Mouse (Mus musculus) liver, adult 2 months (tissue): ENCODE data around the gene Galntl6. TPM values are rescaled to one million over a fixed set of nuclear protein-coding genes. Genes with fewer than 3 reads are reported as not detected.

Experiments
- DNase-seq: peaks from one replicate; pipeline ENCODE4 v3.0.0-alpha.2; 2011; ENCODE audit warnings: low read depth, low spot score; ENCODE audit errors: extremely low read depth
- H3K27ac ChIP-seq: fragments of 200-500 bp; replicated peaks from 2 replicates; pipeline ENCODE4 v1.5.1; 2012; ENCODE audit warnings: low read depth, mild to moderate bottlenecking, control low read depth, inconsistent platforms, low read length; ENCODE audit not compliant: insufficient read depth
- H3K27me3 ChIP-seq: fragments of 200-500 bp; 2 replicates; pipeline ENCODE4 v1.6.1; 2012; ENCODE audit warnings: mild to moderate bottlenecking, moderate library complexity, low read length, inconsistent platforms; ENCODE audit not compliant: control insufficient read depth, insufficient read depth
- H3K36me3 ChIP-seq: fragments of 200-500 bp; 2 replicates; pipeline ENCODE4 v1.6.1; 2012; ENCODE audit warnings: low read length, inconsistent platforms; ENCODE audit not compliant: control insufficient read depth, insufficient read depth
- H3K4me1 ChIP-seq: fragments of 200-500 bp; 2 replicates; pipeline ENCODE4 v1.6.1; 2011; ENCODE audit warnings: low read length; ENCODE audit not compliant: control insufficient read depth, insufficient read depth
- H3K4me3 ChIP-seq: fragments of 200-500 bp; 2 replicates; pipeline ENCODE4 v1.5.1; 2011; ENCODE audit warnings: low read depth, mild to moderate bottlenecking, control low read depth, low read length, moderate library complexity; ENCODE audit not compliant: insufficient read depth
- H3K79me2 ChIP-seq: fragments of 200-500 bp; 2 replicates; pipeline ENCODE4 v1.6.1; 2012; ENCODE audit warnings: inconsistent platforms, mild to moderate bottlenecking, low read length, moderate library complexity; ENCODE audit not compliant: control insufficient read depth, insufficient read depth
- H3K9ac ChIP-seq: fragments of 200-500 bp; 2 replicates; pipeline ENCODE4 v1.6.1; 2012; ENCODE audit warnings: low read depth, mild to moderate bottlenecking, control low read depth, inconsistent platforms, low read length
- CTCF ChIP-seq: fragments of 200-500 bp; IDR thresholded peaks from 2 replicates; pipeline ENCODE4 v1.5.1; 2011; ENCODE audit warnings: low read depth, low read length, control low read depth
- POLR2A ChIP-seq: fragments of 200-500 bp; IDR thresholded peaks from 2 replicates; pipeline ENCODE4 v1.6.1; 2011; ENCODE audit warnings: low read length, control low read depth; ENCODE audit not compliant: insufficient read depth; ENCODE audit errors: extremely low read depth
- WGBS: fragments of 180-500 bp; shearing (Covaris S2); methylation state at CpG from one replicate; pipeline ENCODE4 v1.1.7; 2018; 5-methylcytosine and 5-hydroxymethylcytosine counted together
- polyA plus RNA-seq: library from polyadenylated mRNA; depleted of rRNA; stranded (reverse); fragments of >200 nt; gene quantifications from 2 replicates; pipeline ENCODE4 v1.2.3, GENCODE M21; 2012; rRNA removed
- total RNA-seq: library from RNA; depleted of rRNA; stranded (reverse); fragments of >200 nt; gene quantifications from 2 replicates; pipeline ENCODE4 v1.2.3, GENCODE M21; 2014; rRNA removed

The Galntl6 gene
- total RNA-seq (not detected in 2 replicates), polyA plus RNA-seq (not detected in 2 replicates)

- Histone ChIP-seq H3K4me1 (no peaks in the 10 kb centered on the region), H3K4me3 (no peak within 1 kb of the TSS), H3K79me2 (no peaks in the 10 kb centered on the region), H3K36me3 (no peaks in the 10 kb centered on the region), H3K9ac (no peak within 1 kb of the TSS), H3K27ac (no peak within 1 kb of the TSS), H3K27me3 (peaks cover 5% of the 10 kb centered on the region; the same call in 1 of the 2 replicates)
- DNase-seq, result no peak
- 1% methylated on average over 37 of the region's 37 CpGs for WGBS
- no peak for TF ChIP-seq CTCF
- no peak for TF ChIP-seq POLR2A
Measured at GRCm38 (mm10) chr8:58912196-58912839, at the start of gene Galntl6. Galntl6 (minus strand) TSS chr8:58912640.

GRCm38 (mm10) chr8:58957195-58957739 lies 44.8 kb upstream of the Galntl6 start:
- 82% methylated on average over 5 of the region's 5 CpGs for whole genome bisulfite sequencing
- H3K4me3 ChIP-seq, result no peak overlapping the region
- no peak for DNase-seq

GRCm38 (mm10) chr8:58943773-58944172 lies 31.3 kb upstream of the Galntl6 start:
- Histone ChIP-seq H3K79me2 (no peaks in the 10 kb centered on the region), H3K27ac (no peak overlapping the region), H3K36me3 (no peaks in the 10 kb centered on the region), H3K4me3 (no peak overlapping the region), H3K9ac (no peak overlapping the region), H3K4me1 (no peaks in the 10 kb centered on the region), H3K27me3 (no peaks in the 10 kb centered on the region)
- no peak for TF ChIP-seq POLR2A
- no peak for TF ChIP-seq CTCF
- no peak for DNase-seq
- WGBS, result 86% methylated on average over 4 of the region's 4 CpGs

More at GRCm38 (mm10) chr8:58957195-58957739, 44.8 kb upstream of the Galntl6 start:
- no peak for TF ChIP-seq CTCF
- no peak for TF ChIP-seq POLR2A
- H3K4me1 ChIP-seq, result no peaks in the 10 kb centered on the region
- H3K9ac ChIP-seq, result no peak overlapping the region
- H3K36me3 ChIP-seq, result no peaks in the 10 kb centered on the region
- H3K27ac ChIP-seq, result no peak overlapping the region
- no peaks in the 10 kb centered on the region for H3K79me2 ChIP-seq
- H3K27me3 ChIP-seq, result no peaks in the 10 kb centered on the region

GRCm38 (mm10) chr8:58931066-58931465 lies 18.6 kb upstream of the Galntl6 start:
- Histone ChIP-seq H3K9ac (no peak overlapping the region), H3K36me3 (no peaks in the 10 kb centered on the region), H3K4me1 (no peaks in the 10 kb centered on the region), H3K27ac (no peak overlapping the region), H3K27me3 (no peaks in the 10 kb centered on the region), H3K79me2 (no peaks in the 10 kb centered on the region), H3K4me3 (no peak overlapping the region)
- 68% methylated on average over 1 of the region's 1 CpGs for WGBS
- TF ChIP-seq CTCF, result no peak
- TF ChIP-seq POLR2A, result no peak
- DNase-seq, result no peak

GRCm38 (mm10) chr8:58915142-58915541 lies 2.7 kb upstream of the Galntl6 start:
- H3K4me1 ChIP-seq, result no peaks in the 10 kb centered on the region
- no peak overlapping the region for H3K9ac ChIP-seq
- DNase-seq, result no peak
- 52% methylated on average over 2 of the region's 2 CpGs for WGBS
- H3K27me3 ChIP-seq, result peaks cover 5% of the 10 kb centered on the region; the same call in 1 of the 2 replicates
- H3K27ac ChIP-seq, result no peak overlapping the region
- no peaks in the 10 kb centered on the region for H3K36me3 ChIP-seq
- TF ChIP-seq CTCF (no peak), POLR2A (no peak)
- H3K4me3 ChIP-seq, result no peak overlapping the region
- no peaks in the 10 kb centered on the region for H3K79me2 ChIP-seq

GRCm38 (mm10) chr8:58913640-58913968 lies 1.2 kb upstream of the Galntl6 start:
- H3K27ac ChIP-seq, result no peak overlapping the region
- H3K9ac ChIP-seq, result no peak overlapping the region
- H3K79me2 ChIP-seq, result no peaks in the 10 kb centered on the region
- no peaks in the 10 kb centered on the region for H3K4me1 ChIP-seq
- H3K36me3 ChIP-seq, result no peaks in the 10 kb centered on the region
- DNase-seq, result no peak
- no peak overlapping the region for H3K4me3 ChIP-seq
- peaks cover 5% of the 10 kb centered on the region; the same call in 1 of the 2 replicates for H3K27me3 ChIP-seq
- TF ChIP-seq POLR2A, result no peak
- TF ChIP-seq CTCF, result no peak
- WGBS, result 48% methylated on average over 3 of the region's 3 CpGs
